Mouse (Mus musculus): ENCODE results near the gene Rad9a. TPM values are rescaled to one million over a fixed set of nuclear protein-coding genes. Genes with fewer than 3 reads are reported as not detected.

Gene Rad9a
- polyA plus RNA-seq, 1 experiment = 27.2 TPM

DNA sequence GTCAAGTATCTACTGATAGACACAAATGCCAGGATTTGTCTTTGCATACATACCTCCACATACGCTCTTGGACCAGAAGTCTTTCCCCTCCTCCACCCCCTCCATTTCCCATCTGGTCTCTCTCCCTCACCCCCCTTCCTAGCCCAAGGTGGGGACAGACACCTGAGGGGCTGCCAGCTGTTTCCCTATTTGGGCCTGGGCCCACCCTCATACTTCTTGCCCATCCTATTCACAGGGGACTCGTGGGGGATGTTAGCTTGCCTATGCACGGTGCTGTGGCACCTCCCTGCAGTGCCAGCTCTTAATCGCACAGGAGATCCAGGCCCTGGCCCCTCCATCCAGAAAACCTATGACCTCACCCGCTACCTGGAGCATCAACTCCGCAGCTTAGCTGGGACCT is 18.5 kb upstream of the Rad9a start:
- Histone ChIP-seq H3K4me3 (ENCODE audit: insufficient read depth, low read length) (no peak overlapping the region), H3K27ac (ENCODE audit: insufficient read depth, low read depth, low read length) (no peak overlapping the region), H3K4me1 (ENCODE audit: control insufficient read depth, insufficient read depth, low read length) (peaks cover 26% of the 10 kb centered on the region)
- no peak for TF ChIP-seq CTCF (IDR thresholded peaks at IDR 0.05; ENCODE audit: low read depth, low read length)
- no peak for TF ChIP-seq POLR2A (IDR thresholded peaks at IDR 0.05; ENCODE audit: borderline replicate concordance, low read depth, low read length)

DNA sequence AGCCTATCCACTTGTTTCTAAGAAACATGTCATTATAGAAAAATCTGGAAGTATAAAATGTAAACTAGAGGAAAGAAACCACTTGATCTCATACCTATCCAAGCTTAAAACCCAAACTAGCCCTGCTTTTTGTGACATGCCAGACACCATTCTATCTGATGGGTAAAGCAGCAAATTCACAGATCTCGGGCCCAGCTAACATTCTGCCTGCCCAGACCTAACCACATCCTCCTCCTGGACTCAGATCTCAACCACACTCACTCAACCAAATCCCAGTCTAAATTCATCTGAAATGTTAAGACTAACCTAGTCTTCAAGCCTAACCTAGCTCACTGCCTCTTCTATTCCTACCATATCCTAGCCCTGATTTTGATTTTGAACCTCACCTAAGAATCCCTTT is 17.3 kb upstream of the Rad9a start:
- no peak for TF ChIP-seq POLR2A (IDR thresholded peaks at IDR 0.05; ENCODE audit: borderline replicate concordance, low read depth, low read length)
- peaks cover 27% of the 10 kb centered on the region for H3K4me1 ChIP-seq (ENCODE audit: control insufficient read depth, insufficient read depth, low read length)
- H3K4me3 ChIP-seq (ENCODE audit: insufficient read depth, low read length) = no peak overlapping the region
- H3K27ac ChIP-seq (ENCODE audit: insufficient read depth, low read depth, low read length) = no peak overlapping the region

DNA sequence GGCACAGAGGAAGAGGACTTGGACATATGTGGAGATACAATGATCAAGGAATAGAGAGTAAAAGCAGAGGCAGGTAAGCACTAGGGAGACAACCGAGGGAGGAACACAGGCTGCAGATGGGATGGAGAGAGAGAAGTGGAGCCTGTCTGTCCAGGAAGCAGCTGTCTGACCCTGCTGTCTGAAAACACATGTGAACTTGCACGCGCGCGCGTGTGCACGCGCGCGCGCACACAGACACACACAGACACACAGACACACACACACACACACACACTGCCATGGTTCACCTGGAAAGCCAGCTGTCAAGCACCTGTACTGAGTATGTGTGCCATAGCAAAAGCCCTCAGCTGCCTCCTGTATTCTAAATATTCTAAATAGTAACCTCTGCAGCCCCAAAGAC is 16.8 kb upstream of the Rad9a start:
- H3K27ac ChIP-seq (ENCODE audit: insufficient read depth, low read depth, low read length) = no peak overlapping the region
- H3K4me3 ChIP-seq (ENCODE audit: insufficient read depth, low read length) = no peak overlapping the region
- peaks cover 31% of the 10 kb centered on the region for H3K4me1 ChIP-seq (ENCODE audit: control insufficient read depth, insufficient read depth, low read length)
- TF ChIP-seq CTCF (IDR thresholded peaks at IDR 0.05; ENCODE audit: low read depth, low read length) = no peak
- TF ChIP-seq POLR2A (IDR thresholded peaks at IDR 0.05; ENCODE audit: borderline replicate concordance, low read depth, low read length) = no peak

DNA sequence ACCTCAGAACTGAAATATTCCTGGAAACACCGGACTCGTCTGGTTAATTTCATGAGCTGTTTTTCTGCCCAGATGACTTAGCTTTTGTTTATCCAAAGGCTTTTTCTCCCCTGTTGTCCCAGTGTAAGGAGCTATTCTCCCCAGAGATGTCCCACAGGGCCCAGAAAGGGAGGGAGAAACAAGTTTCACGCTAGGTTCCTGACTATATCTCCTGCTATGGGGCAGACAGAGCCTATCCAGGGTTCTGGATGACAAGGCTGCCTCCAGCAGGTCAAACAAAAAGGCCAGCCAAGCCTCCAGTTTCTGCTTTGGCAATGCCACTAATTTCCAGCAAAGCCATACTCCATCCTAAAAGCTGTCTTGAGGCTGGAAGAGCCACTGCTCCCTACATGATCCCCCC is 16.4 kb upstream of the Rad9a start:
- no peak for TF ChIP-seq CTCF (IDR thresholded peaks at IDR 0.05; ENCODE audit: low read depth, low read length)
- no peak for TF ChIP-seq POLR2A (IDR thresholded peaks at IDR 0.05; ENCODE audit: borderline replicate concordance, low read depth, low read length)
- H3K4me1 ChIP-seq (ENCODE audit: control insufficient read depth, insufficient read depth, low read length) = peaks cover 34% of the 10 kb centered on the region

DNA sequence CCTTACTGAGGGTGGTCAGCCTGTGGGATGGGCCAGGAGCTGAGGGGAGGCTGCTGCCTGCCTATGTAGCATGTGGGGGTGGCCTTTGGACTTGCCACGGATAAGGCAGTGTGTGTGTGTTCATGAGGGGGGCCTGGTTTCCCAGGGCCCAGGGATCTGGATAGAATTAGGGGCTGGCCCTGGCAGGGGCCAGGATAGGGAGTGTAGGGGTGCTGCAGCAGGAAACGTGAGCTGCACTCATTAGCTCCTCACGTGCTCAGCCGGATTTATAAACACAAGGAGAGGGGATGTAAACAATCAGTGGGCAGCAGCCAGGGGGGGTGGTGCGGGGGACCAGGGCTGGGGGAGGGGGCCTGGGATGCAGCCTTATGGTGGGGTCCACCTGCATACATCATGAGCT is 15.7 kb upstream of the Rad9a start:
- Histone ChIP-seq H3K27ac (ENCODE audit: insufficient read depth, low read depth, low read length) (no peak overlapping the region), H3K4me1 (ENCODE audit: control insufficient read depth, insufficient read depth, low read length) (peaks cover 29% of the 10 kb centered on the region), H3K4me3 (ENCODE audit: insufficient read depth, low read length) (no peak overlapping the region)
- TF ChIP-seq CTCF (IDR thresholded peaks at IDR 0.05; ENCODE audit: low read depth, low read length) (no peak), POLR2A (IDR thresholded peaks at IDR 0.05; ENCODE audit: borderline replicate concordance, low read depth, low read length) (no peak)

More for the DNA sequence above, 16.4 kb upstream of the Rad9a start:
- no peak overlapping the region for H3K27ac ChIP-seq (ENCODE audit: insufficient read depth, low read depth, low read length)
- no peak overlapping the region for H3K4me3 ChIP-seq (ENCODE audit: insufficient read depth, low read length)

DNA sequence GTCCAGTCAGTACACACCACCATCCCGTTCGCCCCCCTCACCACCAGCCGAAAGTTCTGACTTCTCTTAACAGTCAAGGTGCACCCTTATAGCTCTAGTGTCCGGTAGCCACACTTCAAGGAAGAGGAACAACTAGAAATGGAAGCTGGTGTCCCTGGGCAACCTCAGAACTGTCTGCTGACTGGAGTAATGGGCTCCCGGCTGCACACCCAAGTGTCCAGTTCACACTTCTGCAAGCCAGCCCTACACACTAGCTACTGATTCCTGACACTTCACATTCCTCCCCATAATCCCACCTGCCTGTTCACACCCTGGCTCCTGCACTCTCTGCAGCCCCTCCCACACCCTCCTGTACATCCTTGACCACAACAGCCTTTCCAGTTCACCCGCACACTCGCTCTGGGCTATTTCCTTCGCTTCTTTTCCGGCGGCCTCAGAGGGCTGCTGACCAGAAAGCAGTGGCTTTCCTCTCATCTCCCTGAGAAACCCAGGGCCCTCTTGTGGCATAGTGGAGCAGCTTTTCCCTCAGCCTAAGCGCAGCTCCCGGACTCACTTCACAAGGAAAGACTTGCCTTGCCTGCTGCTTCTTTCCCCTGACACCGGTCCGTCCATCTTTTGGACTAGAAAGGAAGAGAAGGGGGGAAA is 14.7 kb upstream of the Rad9a start:
- H3K4me3 ChIP-seq (ENCODE audit: insufficient read depth, low read length) = no peak overlapping the region
- peaks cover 19% of the 10 kb centered on the region for H3K4me1 ChIP-seq (ENCODE audit: control insufficient read depth, insufficient read depth, low read length)
- H3K27ac ChIP-seq (ENCODE audit: insufficient read depth, low read depth, low read length) = no peak overlapping the region
- TF ChIP-seq POLR2A (IDR thresholded peaks at IDR 0.05; ENCODE audit: borderline replicate concordance, low read depth, low read length) = no peak
- TF ChIP-seq CTCF (IDR thresholded peaks at IDR 0.05; ENCODE audit: low read depth, low read length) = no peak

DNA sequence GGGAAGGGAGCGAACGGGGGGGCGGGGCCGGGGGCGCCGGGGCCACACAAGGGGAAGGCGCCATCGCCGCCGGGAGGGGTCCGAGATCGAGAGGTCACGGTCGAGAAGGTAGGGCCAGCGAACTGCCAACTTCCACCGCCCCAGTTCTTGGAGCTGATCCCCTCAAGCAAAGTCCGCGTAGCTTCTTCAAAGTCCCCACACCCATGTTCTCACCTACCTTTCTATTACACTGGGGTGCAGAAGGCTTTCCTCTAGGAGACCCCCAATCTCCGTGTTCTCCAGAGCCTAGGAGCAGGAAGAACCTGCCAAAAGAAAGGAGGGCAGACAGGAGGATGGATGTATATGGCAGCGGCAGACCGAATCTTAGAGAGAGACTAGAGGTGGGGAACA is 14.0 kb upstream of the Rad9a start:
- Histone ChIP-seq H3K4me3 (ENCODE audit: insufficient read depth, low read length) (no peak overlapping the region), H3K4me1 (ENCODE audit: control insufficient read depth, insufficient read depth, low read length) (peaks cover 14% of the 10 kb centered on the region), H3K27ac (ENCODE audit: insufficient read depth, low read depth, low read length) (no peak overlapping the region)
- no peak for TF ChIP-seq POLR2A (IDR thresholded peaks at IDR 0.05; ENCODE audit: borderline replicate concordance, low read depth, low read length)
- no peak for TF ChIP-seq CTCF (IDR thresholded peaks at IDR 0.05; ENCODE audit: low read depth, low read length)

DNA sequence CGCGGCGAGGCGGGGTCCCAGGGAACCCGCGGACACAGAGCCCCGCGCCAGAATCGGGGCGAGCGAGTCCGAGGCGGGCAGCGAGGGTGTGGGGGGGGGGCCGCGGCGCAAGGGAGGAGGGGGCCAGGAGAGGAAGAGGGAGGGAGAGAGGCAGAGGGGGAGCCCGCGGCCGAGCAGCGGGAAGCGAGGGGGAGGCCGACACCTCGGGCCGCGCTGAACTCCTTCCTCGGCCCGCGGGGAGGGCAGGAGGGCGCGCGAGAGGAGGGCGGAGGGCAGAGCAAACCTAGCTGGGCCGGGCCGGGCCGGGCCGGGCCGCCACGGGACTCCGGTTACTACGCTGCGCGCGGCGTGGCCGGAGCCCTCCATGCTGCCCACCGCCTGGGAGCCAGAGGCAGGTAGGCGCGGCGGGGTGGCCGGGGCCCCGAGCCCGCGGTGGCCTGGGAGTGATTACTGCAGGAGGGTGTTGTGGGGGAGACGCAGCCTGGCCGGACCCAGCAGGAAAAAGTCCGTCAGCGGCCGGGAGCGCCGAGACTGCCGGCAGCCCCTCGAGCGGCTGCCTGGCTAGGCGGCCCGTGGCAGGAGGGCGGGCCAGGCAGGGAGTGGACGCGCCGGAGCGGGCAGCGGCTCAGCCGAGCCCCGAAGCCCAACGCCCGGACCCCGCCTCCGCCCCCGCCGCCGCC is 13.4 kb upstream of the Rad9a start:
- H3K4me1 ChIP-seq (ENCODE audit: control insufficient read depth, insufficient read depth, low read length) = peaks cover 14% of the 10 kb centered on the region
- no peak for TF ChIP-seq CTCF (IDR thresholded peaks at IDR 0.05; ENCODE audit: low read depth, low read length)
- TF ChIP-seq POLR2A (IDR thresholded peaks at IDR 0.05; ENCODE audit: borderline replicate concordance, low read depth, low read length) = no peak
- peak overlapping the region; percentile 35 for H3K4me3 ChIP-seq (ENCODE audit: insufficient read depth, low read length)
- H3K27ac ChIP-seq (ENCODE audit: insufficient read depth, low read depth, low read length) = no peak overlapping the region

DNA sequence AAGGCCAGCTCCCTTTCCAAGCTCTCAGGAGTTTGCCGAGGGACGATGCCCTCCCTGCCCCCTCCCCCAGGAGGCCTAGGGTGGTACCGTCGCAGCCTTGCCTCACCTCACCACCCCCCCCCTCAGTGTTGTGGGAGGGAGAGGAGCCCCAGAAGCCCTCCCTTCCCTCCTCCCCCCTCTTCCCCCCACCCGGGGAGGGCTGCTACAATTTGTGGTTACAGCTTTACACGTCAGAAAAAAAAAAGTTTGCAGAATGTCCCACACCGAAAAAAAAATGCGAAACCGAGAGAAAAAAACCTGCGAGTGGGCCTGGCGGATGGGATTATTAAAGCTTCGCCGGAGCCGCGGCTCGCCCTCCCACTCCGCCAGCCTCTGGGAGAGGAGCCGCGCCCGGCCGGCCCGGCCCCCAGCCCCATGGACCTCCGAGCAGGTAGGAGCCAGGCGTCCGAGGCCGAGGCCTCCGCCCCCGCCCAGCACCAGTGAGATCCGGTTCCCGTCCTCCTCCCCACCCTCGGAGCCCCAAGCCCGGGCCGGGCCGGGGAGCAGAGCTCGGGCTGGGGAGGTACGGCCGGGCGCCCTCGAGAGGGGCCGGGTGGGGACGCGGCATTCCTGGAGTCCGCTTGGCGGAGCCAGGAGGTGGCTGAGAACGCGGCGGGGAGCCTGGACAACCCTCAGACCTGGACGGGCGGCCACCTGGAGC is 12.8 kb upstream of the Rad9a start, which contains the start of the genes Clcf1 and AC109138.7:
Gene Clcf1 (plus strand): TSS at position 168 of the 700 bp plus-strand sequence.
Gene AC109138.7 (plus strand): TSS at position 287 of the 700 bp plus-strand sequence.
- H3K27ac ChIP-seq (ENCODE audit: insufficient read depth, low read depth, low read length) = no peak within 1 kb of the TSS
- H3K4me3 ChIP-seq (ENCODE audit: insufficient read depth, low read length) = peak within 1 kb of the TSS; percentile 35
- no peak for TF ChIP-seq POLR2A (IDR thresholded peaks at IDR 0.05; ENCODE audit: borderline replicate concordance, low read depth, low read length)
- TF ChIP-seq CTCF (IDR thresholded peaks at IDR 0.05; ENCODE audit: low read depth, low read length) = no peak
- H3K4me1 ChIP-seq (ENCODE audit: control insufficient read depth, insufficient read depth, low read length) = peaks cover 14% of the 10 kb centered on the region

DNA sequence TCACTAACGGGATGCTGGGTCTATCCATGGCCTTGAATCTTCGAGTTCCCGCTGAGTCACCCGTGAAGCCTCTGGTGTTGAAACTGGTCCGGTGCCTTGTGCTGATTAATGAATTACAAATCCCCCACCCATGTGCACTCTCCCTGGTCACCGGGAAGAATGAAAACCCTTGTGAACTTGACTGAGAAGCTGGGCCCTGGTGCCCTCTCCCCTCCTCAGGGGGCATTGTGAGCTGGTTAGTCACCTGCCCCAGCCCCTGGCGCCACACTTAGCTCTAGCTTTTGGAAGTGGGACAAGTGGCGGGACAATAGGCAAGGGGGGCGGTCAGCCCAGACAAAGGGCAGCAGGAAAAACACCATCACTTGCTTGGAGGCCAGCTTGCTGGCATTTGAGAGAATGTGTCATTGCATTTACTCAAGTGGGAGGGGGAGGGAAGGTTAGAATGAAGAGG is 12.1 kb upstream of the Rad9a start:
- H3K4me1 ChIP-seq (ENCODE audit: control insufficient read depth, insufficient read depth, low read length) = peaks cover 14% of the 10 kb centered on the region
- no peak overlapping the region for H3K4me3 ChIP-seq (ENCODE audit: insufficient read depth, low read length)
- no peak overlapping the region for H3K27ac ChIP-seq (ENCODE audit: insufficient read depth, low read depth, low read length)
- TF ChIP-seq POLR2A (IDR thresholded peaks at IDR 0.05; ENCODE audit: borderline replicate concordance, low read depth, low read length) (no peak), CTCF (IDR thresholded peaks at IDR 0.05; ENCODE audit: low read depth, low read length) (no peak)

All from bone marrow macrophage, adult 2 months (primary cell).